Mouse (Mus musculus) heart, postnatal 4 days (tissue): Measurements from ENCODE around the gene Gm10521. TPM values are rescaled to one million over a fixed set of nuclear protein-coding genes. Genes with fewer than 3 reads are reported as not detected.
"Not testable (repeated sequence)": the region's sequence is repeated elsewhere in the genome, so short reads cannot be mapped to it uniquely, and the experiment has no call there.

ENCODE experiments used
- DNase-seq: peaks from one replicate; pipeline ENCODE4 v3.0.0; 2021
- total RNA-seq, 2 experiments: library from RNA; stranded (reverse); gene quantifications; 2 replicates each; pipeline ENCODE4 v1.2.3; 2021

Gene Gm10521
- under 1 TPM in 1 of 2 experiments, not detected in 1; 0.16 TPM for total RNA-seq

DNA sequence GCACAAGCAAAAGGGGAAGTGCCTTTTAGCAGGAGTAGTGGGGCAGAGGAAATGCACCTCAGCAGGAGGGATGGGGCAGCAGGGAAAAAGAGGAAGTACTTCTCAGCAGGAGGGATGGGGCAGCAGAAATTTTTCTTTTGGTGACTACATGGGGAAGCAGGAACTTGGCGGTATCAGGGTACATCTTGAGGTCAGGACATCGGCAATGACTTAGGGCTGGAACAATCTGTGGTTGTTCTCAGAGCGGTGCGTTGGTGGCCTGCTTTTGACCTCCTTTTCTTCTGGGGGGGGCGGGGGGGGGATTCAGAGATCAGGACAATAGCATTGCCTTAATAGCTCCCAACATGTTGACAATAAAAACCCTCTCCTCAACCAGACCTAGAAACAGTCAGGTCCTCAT lies at the start of gene Gm10521:
Gene Gm10521, plus strand, starts transcription at position 301 of the 400 bp plus-strand sequence.
- not testable (repeated sequence) for DNase-seq

DNA sequence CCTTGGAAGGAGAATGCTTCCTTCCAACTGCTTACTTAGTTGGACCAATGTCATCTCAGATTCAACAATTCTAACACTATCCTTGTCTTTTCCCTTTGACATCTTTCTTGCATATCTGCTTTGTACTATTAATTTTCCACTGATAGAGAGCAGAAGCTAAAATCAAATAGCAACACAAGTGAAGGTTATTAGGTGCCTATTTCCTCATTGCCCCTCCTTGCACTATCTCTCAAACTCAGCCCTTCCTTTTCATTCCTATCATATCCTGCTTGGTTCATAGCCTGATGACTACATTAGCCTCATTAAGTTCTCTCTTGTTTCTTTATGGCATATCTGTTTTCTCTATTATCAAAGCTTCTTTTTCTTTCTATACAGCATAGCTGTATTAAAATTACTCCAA lies 47.3 kb upstream of the Gm10521 start:
- no peak for DNase-seq

DNA sequence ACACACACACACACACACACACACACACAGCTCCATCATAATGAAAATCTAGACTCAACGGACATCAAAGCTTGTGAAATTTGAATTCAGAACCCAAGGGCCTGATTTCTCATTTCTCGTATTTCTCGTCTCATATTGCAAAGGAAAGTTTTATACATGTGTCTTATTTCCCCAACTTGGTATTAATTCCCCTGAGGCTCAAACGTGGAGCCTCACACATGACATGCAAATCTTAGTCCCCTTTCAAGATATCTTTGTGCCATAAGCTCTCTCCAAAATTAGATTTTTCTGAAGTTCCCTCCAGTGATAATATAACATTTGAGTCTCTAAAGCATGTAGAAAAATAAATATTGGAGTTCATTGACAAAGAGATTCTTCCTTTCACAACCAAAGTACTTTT lies 46.7 kb upstream of the Gm10521 start:
- DNase-seq = no peak

DNA sequence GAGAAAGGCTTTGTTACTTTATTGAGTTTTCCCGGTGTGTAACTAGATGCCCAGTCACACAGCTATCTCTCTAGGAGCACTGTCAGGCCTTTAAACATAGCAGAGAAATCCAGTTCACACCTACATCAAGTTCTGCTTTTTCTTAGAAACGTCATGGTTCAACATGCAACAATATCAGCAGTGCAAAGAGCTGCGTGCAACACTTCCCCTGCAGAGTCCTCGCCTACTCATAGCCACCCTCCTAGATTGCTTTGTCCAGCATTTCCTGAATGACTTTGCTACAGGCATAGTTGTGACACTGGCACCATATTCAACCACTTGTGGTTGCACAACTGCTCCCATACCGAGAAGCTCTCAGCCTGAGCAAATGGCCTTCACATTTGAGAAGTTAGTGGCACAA lies 46.0 kb upstream of the Gm10521 start:
- DNase-seq = no peak

DNA sequence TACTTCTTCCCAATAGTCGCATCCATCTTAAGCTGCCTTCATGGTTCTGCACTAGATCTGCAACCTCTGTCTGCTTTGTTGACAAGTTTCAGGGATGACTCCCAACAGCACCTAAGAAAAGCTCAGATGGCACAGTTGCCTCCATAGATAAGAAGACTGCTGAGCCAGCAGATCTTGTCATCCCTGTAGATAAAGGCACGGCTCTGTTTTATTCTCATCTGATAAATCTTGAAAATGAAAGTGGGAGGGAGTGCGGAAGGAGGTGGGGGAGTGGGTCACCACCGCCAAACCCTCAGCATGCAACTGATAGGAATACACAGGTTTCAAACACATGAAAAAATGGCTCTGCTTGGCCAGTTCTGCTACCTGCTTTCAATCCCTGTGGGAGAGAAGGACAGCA lies 30.0 kb upstream of the Gm10521 start:
- DNase-seq = no peak

DNA sequence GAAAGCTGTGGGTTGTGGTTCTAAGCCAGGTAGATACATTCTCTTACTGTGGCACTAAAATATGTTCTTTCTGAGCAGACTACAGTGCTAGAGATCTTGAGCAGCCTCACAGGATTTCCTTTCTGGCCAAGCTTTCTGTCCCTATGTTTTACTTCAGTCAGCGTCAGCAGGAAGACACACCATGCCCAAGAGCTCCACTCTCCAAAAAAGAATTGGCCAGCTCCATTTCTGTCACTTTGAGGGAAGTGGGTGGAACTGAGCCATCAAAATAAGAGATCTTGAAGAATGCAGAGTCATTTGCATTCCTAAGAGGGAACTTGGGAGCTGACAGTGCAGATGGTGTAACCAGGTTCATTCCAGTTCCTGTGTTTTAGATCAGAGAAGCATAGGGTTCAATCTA lies 8.5 kb upstream of the Gm10521 start:
- DNase-seq = no peak

DNA sequence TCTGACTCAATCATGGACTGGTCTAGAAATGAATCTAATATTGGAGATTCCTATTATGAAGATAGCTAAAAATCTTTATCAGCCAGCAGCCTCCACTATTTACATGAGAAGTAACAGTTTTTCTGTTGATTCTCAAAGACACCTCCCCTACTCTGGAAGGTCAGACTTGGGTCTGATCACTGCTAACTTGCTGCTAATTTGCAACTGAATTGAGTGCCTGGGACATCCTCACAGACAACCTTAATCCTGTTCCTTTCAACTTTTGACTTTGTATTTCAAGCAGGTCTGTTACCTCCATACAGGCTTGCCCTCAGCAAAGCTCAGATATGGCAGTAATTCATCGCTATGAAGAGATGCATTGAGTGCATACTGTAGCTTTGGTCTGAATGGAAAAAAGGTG lies 8.5 kb downstream of the Gm10521 start:
- DNase-seq = no peak

DNA sequence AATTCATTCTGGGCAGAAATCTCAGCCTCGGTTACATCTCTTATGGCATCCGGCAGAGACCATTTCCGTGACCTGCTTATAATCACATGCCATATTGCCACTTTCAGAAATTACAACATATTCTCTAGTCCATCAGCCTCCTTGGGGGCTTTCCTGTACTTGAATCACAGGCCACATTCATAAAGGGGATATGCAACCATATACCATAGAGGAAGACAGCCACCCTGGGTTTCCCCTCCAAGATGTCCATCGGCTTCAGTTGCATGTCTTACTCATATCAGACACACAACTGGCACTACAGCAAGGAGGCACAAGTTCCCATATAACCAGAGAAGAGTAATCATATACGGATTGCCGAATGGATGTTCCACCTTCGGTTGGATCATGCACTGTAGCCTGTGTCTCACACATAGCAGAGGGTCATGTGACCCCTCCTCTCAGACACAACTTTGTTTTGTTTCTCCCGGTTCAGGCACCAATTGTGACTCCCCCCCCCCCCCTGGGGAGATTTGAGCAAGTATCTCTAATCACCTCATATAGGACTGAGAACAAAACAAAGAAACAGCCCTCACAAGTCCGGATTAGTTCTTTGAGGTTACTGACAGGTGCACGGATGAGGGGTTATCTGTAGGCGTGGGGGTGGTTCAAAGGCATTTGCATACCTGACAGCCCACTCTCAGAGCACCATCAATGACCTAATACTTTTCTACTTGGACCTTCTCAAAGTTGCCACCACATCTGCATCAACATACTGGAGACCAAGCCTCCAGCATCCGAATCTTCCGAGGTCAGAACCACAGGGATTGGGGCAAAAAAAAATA lies 20.4 kb downstream of the Gm10521 start:
- no peak for DNase-seq

DNA sequence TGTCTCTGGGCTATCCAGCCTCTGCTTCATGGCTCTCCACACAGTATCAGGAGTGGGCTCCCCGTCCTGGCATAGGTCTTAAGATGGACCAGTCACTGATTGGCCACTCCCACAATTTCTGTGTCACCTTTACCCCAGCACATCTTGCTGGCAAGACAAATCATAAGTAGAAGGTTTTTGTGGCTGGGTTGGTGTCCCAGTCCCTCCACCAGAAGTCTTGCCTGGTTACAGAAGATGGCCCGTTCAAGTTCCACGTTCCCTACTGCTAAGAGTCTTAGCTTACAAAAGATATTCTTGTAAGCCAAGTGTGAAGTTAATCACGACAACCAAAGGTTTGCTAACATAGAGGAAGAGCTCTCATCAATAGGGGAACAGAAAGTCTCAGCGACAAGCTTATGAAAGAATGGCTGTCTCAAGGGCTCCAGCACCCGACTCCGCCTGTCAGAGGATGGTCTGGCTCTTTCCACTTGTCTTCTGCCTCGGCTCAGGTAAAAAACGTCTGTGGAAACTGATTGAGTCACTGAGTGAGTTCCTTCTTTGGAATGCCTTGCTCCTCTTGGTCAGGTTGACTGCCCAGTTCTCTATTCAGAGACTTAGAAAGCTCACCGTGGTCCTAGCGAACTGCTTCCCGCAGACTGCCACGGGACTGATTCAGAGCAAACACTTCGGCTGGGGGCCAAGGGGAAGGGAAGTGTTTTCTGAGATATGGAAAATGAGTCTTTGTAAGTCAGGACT lies 22.0 kb downstream of the Gm10521 start, which contains the start of gene Slamf6:
Gene Slamf6, plus strand, starts transcription at position 211 of the 735 bp plus-strand sequence.
- DNase-seq = peak; percentile 8

DNA sequence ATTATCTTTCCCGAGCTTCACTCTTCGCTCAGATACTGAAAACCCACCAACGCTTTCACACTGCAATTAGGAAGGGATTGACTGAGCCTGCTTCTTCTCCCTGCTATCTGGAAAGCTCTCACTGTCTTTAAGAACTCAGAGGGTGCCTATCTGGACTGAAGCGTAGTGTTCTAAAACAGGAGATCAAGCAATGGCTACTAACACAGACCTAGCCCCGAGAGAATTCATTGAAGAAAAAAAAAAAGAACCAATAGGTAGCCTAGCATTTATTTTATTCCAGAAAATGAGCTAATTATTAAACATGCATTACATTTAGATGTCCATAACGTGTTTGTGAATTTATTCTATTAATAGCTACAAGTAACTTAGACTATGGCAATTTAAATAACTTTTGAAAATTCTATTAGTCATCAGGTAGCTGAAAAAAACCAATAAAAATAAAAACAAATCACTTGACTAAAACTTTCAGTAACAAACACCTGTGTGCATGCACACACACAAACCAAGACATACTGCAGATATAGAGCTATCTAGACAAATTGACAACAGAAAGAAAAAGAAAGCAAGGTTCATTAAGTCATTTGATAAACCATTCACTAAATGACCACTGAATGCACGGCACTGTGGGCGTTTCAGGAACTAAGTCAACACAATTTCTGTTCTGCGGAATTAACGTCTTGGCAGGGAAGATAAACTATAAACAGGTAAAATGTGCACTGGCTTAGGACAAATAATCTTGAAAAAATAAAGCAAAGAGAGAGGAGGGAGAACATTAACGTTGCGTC lies 22.9 kb downstream of the Gm10521 start:
- no peak for DNase-seq

DNA sequence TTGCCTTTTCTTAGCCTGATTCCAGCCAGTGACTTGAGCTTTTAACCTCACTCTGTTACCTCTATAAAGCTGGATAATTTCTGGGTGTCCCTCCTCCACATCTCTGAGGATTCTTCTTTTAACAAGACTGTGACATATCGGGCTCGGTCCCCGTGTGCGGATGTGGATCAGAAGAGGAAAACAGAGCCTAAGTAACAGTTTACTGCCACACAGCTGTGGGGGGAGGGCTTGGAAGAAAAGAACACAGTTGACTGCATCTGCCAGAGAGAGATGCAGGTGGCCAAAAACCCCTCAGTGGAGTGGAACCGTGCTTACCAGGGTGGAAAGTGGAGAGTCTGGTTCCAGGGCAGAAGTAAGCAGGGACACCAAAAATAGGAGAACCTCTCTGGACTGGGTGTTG lies 23.7 kb downstream of the Gm10521 start:
- DNase-seq = no peak

DNA sequence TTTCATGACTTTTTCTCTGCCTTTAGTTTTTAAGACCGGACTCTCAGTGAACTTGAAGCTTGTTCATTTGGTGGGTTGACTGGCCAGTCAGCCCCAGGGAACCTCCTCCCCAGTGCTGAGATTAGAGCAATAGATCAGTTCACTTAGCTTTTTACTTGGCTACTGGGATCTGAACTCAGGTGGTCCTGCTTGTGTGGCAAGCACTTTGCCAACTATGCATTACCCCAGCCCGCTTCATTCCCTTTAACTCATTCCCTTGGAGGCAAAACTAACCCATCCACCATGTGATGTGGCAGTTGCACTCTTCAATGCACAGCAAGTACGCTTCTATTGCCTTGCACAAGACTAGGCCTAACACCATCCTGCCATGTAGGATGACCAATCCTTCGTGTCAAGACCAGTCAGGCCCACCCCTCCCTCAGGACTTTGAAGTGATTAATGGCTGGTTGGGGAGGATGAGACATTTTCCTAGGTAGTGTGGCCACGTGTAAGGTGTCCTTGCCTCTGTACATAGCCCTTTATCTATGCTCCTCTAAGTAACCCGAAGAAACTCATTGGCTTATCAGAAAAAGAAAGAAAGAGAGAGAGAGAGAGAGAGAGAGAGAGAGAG lies 24.5 kb downstream of the Gm10521 start:
- DNase-seq = no peak

DNA sequence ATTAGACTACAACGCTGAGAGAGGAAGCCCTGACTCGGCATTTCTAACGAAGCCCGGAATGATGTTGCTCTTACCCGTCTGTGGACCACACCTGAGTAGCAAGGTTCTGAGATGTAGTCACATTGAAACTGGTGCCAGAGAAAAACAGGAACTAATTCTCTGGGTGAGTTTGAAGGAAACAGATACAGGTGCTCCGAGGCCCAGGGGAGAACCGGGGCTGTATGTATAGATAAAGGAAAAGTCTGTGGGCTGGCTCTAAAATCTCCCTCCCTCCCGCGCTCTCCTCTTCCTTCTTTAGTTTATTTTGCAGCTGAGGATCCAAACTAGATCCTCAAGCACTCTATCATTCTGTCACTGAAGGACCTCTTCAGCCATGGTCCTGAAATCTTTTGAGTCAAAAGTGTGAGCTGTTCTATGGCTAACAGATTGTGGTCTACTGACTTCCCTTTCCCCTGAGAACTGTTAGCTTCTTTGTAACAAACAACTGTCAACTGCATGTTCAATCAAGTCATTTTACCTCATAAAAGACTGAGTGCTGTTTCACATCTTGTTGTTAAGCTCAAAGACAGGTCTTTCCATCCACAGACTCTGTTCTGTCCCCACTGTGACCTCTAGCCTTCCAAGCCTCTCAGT lies 25.6 kb downstream of the Gm10521 start:
- DNase-seq = no peak

DNA sequence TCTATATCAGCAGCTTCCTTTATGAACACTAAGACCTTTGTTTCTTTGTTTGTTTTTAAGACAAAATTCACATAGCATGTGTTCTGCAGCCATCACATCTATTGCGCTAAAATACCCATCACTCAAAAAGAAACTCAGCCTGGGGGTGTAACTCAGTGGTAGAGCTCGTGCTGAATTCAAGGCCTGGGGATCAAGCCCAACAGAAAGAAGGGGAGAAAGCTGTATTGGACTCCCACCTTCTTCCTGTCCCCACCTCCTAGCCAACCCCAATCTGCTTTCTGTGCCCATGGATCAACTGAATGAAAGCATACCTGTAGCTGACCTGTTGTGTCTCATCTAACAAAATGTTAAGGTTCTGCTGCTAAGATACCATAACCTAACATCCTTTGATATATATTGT lies 26.2 kb downstream of the Gm10521 start:
- no peak for DNase-seq

DNA sequence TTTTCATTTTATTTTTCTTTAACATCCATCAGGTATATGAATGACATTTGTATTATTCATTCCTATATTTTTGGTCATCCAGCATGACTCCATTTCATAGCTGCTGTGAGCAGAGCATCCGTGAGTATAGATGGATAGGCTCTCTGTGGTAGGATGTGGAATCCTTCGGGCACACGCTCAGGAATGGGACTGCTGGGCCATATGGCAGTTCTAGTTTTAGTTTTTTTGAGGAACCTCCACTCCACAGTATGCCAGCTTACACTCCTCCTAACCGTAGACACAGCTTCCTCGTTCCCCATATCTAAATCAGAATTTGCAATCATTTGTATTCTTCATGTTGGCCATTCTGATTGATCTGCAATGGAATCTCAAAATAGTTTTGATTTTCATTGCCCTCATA lies 27.4 kb downstream of the Gm10521 start:
- no peak for DNase-seq

DNA sequence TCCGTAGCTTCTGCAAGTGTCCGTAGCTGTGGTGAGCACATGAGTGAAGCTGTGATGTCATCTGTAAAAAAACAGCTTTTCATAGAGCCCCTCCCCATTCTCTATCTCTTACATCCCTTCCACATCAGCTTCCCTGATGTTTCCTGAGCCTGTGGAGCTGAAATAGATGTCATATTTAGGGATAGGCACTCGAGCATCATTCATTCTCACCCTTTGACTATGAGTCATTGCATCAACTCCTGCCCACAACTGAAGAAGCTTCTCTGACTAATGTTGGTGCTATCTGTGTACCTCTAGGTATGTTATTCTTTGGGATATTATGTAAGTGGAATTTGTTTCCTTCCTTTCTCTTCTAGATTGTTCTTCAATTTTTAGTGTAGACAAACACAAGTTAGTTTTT lies 29.4 kb downstream of the Gm10521 start:
- no peak for DNase-seq

DNA sequence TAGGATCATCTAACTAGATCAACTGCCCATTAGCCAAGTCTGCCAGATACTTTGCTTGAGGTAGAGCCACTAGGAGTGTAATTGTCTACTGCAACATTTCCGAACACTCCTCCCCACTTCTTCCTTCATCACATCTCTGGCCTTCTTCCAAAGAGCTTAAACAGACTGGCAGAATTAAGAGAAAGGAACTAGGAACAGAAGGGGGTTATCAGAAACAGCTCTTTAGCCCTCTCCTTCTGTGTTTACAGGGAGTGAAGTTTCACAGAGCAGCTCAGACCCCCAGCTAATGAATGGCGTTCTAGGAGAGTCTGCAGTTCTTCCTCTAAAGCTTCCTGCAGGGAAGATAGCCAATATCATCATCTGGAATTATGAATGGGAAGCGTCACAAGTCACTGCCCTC lies 38.4 kb downstream of the Gm10521 start:
- no peak for DNase-seq

DNA sequence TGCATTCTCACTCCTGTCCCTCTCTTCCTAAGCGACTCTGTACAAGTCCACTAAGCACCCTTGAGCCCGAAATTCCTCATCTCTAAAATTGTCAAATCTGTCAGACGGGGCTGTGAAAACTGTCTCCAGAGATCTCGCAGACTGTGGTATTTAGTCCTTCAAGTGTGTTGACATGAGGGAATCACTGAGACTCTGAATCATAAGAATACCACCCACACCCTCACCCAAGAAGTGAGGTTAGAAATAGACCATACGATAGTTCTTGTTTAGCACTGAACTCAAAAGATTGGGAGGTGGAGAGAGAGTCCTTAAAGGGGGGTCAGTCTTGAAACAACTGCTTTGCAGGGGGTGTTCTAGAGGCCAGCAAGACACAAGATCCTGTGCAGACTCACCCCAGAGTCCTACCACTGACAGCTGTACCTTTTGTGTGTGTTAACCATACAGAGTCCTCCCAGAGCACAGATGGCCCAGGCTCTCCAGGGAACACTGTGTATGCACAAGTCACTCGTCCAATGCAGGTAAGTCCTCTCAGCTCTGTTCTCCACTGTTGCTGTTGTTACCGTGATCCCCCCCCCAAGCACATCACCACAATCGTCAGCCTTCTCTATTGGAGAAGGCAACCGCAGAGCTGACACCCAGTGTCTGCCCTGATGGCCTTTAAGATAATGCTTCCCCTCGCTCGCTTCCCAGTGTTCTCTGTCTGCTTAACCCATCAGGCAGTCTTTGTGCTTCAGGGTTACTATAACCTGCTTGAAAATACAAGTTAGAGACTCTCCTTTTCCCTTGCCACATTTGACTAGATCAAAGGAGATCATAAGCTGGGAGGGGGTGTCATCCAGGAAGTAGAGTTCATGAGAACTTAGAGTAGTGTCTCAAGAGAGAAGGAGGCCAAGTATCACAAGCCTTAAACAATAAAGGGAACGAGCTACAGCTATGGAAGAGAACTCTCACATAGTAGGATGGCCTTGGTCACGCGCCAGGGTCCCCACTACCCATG lies 43.8 kb downstream of the Gm10521 start:
- no peak for DNase-seq

DNA sequence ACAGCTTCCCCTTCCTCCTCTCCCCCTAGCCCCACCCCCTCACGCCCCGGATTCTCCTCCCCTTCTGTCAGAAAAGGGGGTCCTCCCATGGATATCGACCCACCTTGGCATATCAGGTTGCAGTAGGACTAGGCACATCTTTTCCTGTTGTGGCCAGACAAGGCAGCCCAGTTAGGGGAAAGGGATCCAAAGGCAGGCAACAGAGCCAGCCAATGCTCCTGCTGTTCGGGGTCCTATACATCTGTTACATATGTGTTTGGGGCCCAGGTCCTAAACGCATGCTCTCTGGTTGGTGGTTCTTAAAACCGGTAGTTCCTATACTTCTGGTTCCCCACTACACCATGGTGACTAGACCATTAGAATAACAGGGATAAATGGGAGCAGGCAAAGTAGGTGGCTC lies 45.2 kb downstream of the Gm10521 start:
- DNase-seq = no peak

DNA sequence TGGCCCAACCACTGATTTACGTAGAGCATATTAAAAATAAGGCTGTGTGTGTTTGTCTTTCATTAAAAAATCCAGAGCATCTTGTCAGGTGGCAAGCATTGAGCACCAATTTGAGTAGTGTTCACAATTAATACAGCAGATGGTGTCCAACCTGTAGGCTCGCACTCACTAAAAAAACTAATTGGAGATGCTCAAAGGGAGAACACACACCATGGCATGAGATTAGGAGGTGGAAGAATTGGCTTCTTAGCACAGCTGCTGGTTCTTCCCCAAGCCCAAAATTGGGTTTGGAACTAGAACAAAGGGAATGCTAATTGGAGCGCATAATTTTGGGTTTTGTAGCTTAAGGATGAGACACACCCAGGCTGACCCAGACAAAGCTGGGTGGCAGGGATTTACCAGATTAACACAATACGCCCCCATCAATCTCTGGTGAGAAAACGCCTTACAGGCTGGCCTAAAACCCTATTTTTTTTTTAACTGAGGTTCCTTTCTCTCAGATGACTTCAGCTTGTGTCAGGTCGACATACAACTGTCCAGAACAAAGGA lies 51.1 kb downstream of the Gm10521 start:
- no peak for DNase-seq
